Mouse (Mus musculus) olfactory bulb, adult 2 months (tissue): ENCODE measurements around the gene Lrmda.

Experiments used
- CTCF ChIP-seq: fragments of 200-500 bp; IDR thresholded peaks from 2 replicates; pipeline ENCODE4 v1.5.1; 2012; ENCODE audit warnings: low read depth, mild to moderate bottlenecking, low read length, moderate library complexity; ENCODE audit not compliant: insufficient read depth
- POLR2A ChIP-seq: fragments of 200-500 bp; IDR thresholded peaks from 2 replicates; pipeline ENCODE4 v1.6.1; 2012; ENCODE audit warnings: mild to moderate bottlenecking, low read depth, low read length, moderate library complexity; ENCODE audit not compliant: insufficient read depth

GRCm38 (mm10) chr14:22406623-22407022, 387.1 kb downstream of the Lrmda start:
- TF ChIP-seq CTCF, result no peak
- no peak for TF ChIP-seq POLR2A
